Mouse (Mus musculus) retina, embryonic 14.5 days (tissue): ENCODE results near the gene Sec14l4.
"Not testable (repeated sequence)": the region's sequence is repeated elsewhere in the genome, so short reads cannot be mapped to it uniquely, and the experiment has no call there.

Experiments used
- DNase-seq: peaks from one replicate; pipeline ENCODE4 v3.0.0-alpha.2; 2015; ENCODE audit warnings: low spot score

The Sec14l4 gene

GRCm38 (mm10) chr11:4031126-4031941 is at the start of gene Sec14l4:
Gene Sec14l4 (plus strand): TSS chr11:4031462.
- no peak for DNase-seq

- no peak for DNase-seq
Observed at GRCm38 (mm10) chr11:3981536-3981935, 49.7 kb upstream of the Sec14l4 start.

GRCm38 (mm10) chr11:3982275-3983209 is 48.7 kb upstream of the Sec14l4 start:
- DNase-seq, result no peak

GRCm38 (mm10) chr11:3983291-3983862 is 47.9 kb upstream of the Sec14l4 start, which contains the start of gene Gal3st1:
Gene Gal3st1 (plus strand): TSS chr11:3983636.
- DNase-seq, result no peak

DNA sequence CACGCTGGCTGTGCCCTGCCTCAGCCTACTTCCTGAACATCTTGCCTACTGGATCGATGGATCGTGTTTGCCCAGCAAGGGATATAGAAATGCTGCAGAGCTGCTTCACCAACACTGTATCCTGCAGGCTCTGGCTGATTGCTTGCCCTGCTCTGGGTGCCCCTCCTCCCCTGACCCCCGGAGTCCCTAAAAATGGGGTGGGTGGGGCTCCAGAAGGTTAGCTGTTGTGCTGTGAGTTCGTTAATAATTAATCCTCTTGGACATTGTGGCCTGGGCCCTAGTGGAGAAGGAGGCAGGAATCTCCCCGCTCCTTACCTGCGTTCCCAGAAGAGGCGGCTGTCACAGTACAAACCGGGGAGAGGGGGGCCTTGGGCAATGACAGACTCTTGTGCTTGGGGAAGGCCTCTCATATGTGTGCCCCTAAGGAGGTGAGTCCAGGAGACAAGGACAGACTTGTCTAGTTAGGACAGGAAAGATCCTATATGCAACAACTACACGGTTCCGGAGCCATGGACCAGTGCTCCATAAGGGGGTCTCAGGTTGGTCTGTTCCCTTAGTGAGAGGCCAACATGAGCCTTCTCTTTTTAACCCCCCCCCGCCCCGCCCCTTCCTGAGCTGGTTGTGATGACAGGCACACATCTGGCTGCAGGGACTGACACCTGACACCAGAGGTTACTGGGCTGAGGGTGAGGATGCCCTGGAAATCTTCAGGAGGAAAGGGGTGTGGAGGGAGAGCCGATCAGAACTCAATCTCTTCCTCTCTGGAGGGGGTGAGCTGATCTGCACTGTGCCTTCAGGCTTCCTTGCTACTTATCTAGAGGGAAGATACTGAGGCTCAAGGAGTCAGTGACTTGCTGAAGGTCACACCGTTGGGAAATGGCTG is 47.2 kb upstream of the Sec14l4 start:
- peak; percentile 18 for DNase-seq

- no peak for DNase-seq
Observed at GRCm38 (mm10) chr11:3989748-3990147, 41.5 kb upstream of the Sec14l4 start.

GRCm38 (mm10) chr11:3993132-3993531 is 38.1 kb upstream of the Sec14l4 start:
- DNase-seq, result no peak

GRCm38 (mm10) chr11:3993914-3994313 is 37.3 kb upstream of the Sec14l4 start:
- DNase-seq, result no peak

DNA sequence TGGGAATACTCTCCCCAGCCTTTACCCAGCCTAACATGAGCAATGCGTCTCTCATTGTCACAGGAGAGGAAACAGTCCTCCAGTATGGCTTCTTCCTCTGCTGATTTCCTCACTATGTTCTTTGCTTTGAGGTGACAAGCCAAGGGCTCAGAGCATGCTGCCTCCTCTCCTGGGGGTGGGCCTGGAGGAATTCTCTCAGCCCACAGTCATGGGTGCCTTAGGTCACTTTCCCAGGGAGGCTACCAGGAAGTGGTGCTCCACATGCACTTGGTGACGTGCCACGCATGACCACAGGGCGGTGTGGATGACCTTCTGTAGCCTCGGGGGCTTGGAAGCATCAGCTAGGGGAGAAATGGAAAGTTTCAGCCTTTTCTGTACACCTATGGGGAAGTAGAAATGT is 35.8 kb upstream of the Sec14l4 start:
- DNase-seq, result no peak

GRCm38 (mm10) chr11:3996840-3997239 is 34.4 kb upstream of the Sec14l4 start:
- no peak for DNase-seq

DNA sequence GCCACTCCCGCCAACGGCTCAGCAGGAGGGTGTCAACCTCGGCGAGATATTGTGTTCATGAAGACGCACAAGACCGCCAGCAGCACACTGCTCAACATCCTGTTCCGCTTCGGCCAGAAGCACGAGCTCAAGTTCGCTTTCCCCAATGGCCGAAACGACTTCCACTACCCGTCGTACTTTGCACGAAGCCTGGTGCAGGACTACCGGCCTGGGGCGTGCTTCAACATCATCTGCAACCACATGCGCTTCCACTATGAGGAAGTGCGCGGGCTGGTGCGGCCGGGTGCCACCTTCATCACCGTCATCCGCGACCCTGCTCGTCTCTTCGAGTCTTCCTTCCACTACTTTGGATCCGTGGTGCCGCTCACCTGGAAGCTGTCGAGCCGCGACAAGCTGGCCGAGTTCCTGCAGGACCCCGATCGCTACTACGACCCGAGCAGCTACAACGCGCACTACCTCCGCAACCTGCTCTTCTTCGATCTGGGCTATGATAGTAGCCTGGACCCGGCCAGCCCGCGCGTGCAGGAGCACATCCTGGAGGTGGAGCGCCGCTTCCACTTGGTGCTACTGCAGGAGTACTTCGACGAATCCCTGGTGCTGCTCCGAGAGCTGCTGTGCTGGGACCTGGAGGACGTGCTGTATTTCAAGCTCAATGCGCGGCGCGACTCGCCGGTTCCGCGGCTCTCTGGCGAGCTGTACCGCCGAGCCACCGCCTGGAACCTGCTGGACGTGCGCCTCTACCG is 33.1 kb upstream of the Sec14l4 start:
- no peak for DNase-seq

DNA sequence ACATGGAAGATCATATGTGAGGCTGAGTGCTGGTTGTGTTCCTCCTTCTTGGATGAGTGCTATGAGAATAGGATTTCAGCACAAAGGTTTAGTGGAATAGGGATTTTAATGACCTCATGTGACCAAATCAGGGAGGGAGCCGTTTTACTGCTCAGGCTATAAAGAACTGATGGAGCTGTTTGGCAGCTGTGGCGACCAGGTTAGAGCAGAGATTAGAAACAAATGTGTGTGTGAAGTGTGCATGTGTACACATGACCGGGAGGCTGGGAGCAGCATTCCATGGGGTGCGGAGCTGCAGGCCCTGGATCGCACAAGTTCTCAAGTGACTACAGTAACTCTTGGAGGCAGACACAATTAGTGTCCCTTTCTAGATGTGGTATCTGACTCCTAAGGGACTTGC is 31.7 kb upstream of the Sec14l4 start:
- DNase-seq, result no peak

- peak; percentile 88 for DNase-seq
Observed at GRCm38 (mm10) chr11:4001603-4002002, 29.7 kb upstream of the Sec14l4 start.

GRCm38 (mm10) chr11:4005220-4005805 is 25.9 kb upstream of the Sec14l4 start:
- DNase-seq, result no peak

DNA sequence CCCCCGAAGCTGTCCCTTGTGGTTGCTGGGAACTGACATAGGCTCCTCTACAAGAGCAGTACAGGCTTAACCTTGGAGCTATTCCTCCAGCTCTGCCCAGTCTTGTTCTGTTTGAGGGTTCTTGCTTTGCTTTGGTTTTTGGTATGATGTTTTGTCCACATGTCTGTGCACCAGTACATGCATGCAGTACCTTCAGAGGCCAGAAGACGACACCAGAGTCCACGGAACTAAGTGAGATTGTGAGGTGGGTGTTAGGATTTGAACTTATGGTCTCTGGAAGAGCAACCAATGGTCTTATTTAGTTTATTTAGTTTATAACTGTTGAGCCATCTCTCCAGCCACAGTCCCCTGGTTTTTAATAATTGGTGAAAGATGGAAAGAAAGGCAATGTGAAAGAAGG is 24.8 kb upstream of the Sec14l4 start:
- DNase-seq, result no peak

DNA sequence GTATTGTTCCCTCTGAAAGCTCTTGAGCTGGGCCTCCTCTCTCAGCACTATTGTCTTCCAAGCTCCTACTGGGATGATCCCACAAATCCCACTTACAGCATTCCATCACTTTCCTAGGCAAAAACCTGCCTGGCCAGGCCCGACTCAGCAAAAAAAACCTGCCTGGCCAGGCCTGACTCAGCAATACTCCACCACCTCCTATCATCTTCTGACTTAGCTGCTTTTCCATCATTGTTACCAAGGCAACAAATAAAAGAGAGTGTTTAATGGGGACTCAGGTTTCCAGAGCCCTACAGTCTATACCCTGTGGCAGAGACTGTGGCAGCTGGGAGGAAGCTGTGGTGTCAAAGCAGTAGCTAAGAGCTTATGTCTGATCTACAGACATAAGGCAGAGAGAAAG is 18.6 kb upstream of the Sec14l4 start:
- DNase-seq, result no peak

GRCm38 (mm10) chr11:4015796-4016195 is 15.5 kb upstream of the Sec14l4 start:
- DNase-seq, result not testable (repeated sequence)

GRCm38 (mm10) chr11:4022111-4022510 is 9.2 kb upstream of the Sec14l4 start:
- not testable (repeated sequence) for DNase-seq

DNA sequence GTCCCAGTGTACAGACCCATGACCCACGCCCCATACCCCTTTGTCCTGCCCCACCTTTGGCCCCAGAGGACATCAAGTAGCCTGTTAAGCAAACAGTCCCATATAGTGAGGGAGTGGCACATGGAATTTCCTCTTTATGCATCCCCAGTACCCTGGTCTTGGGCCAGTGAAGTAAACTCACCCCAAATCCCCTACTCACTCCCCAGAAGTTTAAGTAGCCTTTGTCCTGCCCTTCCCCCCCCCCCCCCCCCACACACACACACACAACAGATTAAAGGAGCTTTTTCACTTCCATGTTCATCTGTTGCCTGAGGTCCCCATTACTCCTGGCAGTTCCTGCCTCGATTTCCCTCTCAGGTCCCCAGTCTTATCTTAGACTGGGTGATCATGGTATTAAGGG is 7.9 kb upstream of the Sec14l4 start:
- DNase-seq, result no peak

GRCm38 (mm10) chr11:4027066-4027465 is 4.2 kb upstream of the Sec14l4 start:
- DNase-seq, result no peak
